Mouse (Mus musculus) ES-CJ7 (cell line): ENCODE results near the gene Fbxo42.
A peak's percentile ranks its signal among the peaks of the same experiment; 100 is the strongest.

Source experiments
- DNase-seq: peaks from one replicate; pipeline ENCODE4 v3.0.0; 2011; ENCODE audit warnings: low read depth, low spot score

The Fbxo42 gene

GRCm38 (mm10) chr4:141167156-141167555 is 19.4 kb downstream of the Fbxo42 start:
- DNase-seq, result peak; percentile 73

GRCm38 (mm10) chr4:141172121-141172520 is 24.4 kb downstream of the Fbxo42 start:
- DNase-seq, result no peak

DNA sequence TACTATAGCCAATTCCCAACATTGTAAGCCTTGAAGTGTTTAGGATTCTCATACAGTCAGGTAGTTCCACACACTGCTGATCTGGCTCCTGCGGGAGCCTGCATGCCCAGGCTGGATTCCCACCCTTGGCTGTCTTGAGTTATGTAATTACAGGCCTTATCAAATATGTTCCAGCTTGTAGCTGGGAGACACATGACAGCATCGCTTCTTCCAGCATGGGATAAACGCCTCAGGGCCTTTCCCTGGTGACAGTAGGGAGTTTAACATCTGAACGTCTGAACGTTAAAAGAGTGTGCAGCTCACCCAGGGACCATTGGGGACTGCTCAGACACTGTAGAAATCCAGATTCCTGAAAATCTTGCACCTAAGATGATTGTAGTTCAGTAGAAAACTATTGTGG is 28.1 kb downstream of the Fbxo42 start:
- DNase-seq, result no peak

GRCm38 (mm10) chr4:141176328-141176838 is 28.7 kb downstream of the Fbxo42 start:
- no peak for DNase-seq

DNA sequence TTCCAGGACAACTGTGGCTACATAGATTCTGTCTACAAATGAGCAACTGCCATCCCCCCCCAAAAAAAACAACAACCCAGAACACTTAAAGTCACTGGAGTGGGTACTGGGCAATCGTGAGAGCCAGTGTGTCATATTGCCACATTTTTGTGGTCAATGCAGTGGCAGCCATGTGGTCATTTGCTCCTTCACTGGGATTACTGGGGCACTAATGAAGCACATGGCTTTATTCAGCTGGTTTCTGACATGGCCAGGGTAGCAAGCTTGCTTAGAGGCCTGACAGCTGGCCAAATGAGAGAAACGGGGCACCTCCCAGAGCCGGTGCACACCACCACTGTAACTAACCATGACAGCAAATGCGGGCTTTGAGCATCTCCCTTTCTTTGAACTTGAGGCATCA is 30.8 kb downstream of the Fbxo42 start:
- no peak for DNase-seq

DNA sequence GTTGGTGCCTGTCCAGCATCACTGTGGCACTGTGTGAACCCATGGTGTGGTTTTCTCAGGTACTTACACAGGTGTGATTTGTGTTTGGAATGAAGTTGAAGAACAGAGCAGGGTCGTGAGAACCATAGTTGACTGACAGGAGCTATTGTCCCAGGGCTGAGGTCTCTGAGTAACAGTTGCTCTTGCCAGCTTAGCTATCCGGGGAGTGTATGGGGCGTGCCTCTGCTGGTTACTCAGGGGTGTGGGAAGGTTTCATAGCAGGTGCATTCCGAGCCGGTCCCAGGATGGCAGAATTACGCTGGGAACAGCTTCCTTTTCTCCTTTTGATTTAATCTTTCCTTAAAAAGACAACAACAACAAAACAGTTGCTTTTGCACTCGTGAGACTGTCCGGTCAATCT is 33.1 kb downstream of the Fbxo42 start:
- no peak for DNase-seq

DNA sequence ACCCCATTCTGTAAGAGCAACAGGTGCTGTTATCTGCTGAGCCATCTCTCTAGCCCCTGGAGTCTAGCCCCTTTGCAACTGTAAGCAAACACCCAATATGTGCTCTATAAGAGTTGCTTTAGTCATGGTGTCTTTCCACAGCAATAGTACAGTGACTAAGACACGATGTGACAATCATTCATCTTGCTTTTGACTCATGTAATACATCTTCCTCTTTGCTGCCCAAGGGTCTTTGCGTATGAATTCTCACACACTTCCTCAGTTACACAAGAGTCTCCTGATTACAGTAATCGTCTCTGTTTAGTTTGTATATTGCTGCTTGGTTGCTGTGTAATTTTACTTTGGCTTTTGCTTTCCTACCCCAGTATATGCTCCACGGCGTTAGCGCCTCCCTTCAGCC is 34.3 kb downstream of the Fbxo42 start:
- DNase-seq, result no peak

DNA sequence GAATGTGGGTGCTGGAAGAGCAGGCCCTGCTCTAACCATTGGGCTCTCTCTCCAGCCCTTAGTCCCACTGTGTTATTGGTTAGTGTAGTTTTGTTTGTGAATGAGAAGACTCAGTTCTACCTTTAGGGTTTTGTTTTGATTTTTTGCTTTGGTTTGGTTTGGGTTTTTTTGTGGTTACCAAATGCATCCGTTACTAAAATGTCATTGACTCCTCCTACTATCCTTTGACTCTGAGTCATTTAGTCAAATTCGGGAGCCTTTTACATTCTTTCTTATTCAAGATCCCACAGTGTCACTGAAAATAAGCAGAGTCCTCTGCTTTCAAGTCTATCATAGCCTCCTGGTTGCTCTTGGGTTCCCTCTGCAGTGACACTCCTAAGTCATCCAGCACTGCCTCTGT is 36.2 kb downstream of the Fbxo42 start:
- DNase-seq, result no peak

DNA sequence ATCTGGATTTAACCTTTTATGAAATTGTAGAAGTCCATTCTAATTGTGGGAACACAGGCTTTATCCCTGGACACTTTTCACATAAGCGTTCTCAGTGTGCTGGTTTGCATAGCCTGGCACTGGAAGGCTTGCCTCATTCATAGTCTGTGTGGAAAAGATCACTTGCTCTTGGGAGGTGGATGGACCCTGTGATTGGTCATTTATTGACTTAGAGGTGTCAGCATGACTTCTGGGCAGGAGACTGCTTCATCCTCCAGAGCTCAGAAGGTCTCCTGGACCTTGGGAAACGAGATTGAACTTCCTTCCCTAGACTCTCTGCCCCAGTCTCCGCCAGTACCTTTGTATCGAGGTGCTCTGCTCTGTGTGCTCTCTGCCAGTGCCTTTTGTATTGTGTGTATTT is 36.7 kb downstream of the Fbxo42 start:
- no peak for DNase-seq

DNA sequence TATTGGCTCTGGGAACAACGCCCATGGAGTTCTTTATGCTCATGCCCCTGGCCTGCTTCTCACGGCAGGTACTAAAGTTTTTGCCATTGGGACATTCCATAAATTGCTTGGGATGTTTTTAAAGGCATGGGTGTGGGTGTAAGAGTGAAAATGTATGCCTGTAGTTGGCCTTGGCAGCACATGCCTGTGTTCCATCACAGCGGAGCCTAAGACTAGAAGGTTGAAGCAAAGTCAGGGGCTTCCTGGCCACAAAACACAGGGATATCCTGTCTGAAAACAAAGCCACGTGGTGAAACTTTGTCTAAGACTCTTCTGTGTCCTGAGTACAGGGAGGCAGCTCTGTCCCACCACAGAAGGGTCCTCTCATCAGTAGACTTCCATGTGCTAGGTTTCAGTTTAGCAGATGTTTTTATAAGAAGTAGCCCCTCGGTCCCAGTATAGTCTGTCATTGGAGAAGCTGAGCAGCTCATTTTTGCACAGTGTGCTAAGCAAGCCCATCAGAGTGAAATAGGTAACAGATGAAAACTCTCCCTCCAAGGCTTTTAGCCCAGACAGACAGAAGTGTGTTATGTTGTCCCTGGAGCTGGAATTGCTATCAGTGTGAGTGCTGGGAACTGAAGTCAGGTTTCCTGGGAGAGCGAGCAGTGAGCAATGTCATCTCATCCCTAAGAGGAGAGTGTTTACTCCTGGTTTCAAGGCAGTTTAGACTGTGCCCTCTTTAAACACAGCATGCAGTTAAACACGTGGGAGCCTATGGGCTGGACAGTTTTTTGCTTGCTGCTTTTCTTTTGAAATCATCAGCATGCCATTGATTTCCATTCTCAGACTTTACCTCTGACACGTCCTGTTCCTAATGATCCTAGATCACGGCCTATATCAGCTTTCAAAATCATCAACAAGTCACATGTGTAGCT is 39.5 kb downstream of the Fbxo42 start:
- no peak for DNase-seq

- no peak for DNase-seq
Observed at GRCm38 (mm10) chr4:141191294-141191693, 43.6 kb downstream of the Fbxo42 start.

DNA sequence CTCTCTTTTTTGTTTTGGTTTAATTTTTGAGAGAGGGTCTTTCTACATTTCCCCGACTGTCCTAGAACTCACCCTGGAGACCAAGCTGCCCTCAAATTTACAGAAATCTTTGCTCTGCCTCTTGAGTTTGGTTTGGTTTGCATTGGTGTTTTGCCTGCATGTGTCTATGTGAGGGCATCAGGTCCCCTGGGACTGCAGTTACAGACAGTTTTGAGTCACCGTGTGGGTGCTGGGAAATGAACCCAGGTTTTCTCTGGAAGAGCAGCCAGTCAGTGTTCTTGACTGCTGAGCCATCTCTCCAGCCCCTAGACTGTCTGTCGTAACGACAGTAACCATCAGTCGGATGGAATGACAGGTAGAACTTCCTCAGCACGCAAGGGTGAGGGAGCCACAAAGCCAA is 46.8 kb downstream of the Fbxo42 start:
- no peak for DNase-seq

- peak; percentile 38 for DNase-seq
Observed at GRCm38 (mm10) chr4:141196981-141197685, 49.4 kb downstream of the Fbxo42 start.

DNA sequence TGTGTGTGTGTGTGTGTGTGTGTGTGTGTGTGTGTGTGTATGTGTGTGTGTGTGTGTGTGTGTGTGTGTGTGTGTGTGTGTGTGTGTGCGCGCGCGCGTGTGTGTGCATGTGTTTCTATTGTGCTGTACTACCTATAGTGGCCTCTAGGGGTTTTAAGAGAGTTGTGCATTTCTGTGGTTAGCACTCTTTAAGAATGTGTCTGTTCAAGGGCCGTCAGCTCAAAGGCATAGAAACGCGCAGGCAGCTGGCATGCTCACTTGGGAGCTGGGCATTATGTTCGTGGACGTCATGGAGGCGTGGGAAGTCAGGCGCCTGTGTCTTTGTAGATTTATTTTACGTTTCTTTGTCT is 49.9 kb downstream of the Fbxo42 start:
- peak; percentile 65 for DNase-seq

DNA sequence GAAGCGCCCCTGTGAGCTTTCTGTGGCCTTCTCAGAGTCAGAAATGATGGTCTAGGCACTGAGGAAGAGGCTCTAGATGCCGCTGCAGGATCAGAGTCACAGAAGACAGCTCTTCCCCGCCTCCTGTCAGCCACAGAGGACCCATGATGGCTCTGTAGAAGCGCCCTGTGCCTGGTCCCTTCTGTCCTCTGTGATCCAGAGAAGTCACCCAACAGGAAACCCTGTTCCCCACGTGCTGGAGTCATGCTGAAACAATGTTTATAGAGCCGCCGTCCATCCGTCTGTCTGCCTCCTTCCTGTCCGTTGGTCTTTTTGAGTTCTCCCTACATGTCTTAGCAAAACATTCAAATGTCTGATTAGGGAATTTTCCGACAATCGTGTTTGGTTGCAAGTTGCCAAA is 53.2 kb downstream of the Fbxo42 start:
- DNase-seq, result no peak

- DNase-seq, result no peak
Observed at GRCm38 (mm10) chr4:141202192-141202591, 54.5 kb downstream of the Fbxo42 start.

DNA sequence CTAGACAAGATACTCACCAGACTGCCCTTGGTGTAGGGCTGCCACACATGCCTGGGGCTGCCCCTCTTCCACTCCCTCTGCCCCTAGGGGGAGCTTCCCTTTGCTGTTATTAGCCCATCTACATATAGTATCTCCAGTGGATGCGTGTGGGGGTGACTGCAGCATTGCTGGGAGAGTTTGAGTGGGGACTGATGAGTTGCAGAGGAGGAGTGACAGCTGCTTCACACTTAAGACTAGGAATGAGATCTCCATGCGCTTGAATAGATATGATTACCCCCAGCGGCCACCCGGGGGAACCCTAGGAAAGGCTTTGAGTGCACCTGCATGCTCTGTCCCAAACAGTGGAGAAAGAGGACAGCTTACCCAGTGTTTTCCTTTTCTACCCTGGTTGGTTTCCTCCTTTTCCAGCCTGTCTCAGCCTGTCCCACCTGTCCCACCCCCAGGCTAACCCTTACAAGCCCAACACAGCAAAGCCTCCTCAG is 56.9 kb downstream of the Fbxo42 start:
- peak; percentile 67 for DNase-seq

DNA sequence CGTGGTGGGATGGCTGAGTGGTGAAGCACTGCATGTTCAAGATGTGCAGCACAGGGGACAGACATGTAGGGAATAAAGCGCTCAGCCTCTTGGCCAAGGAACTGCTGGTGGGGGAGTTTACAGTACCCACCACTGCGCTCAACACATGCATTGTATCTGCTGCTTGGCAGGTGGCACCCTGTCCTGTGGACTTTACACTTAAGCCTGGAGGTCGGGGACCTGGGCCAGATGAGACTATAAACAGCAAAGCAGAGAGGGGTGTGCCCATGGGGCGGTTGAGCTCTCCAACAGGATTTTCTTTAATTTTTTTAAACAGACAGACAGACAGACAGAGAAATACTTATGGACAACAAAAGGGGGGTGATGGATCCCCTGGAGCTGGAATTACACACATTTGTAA is 59.4 kb downstream of the Fbxo42 start:
- no peak for DNase-seq

- no peak for DNase-seq
Observed at GRCm38 (mm10) chr4:141210524-141211219, 63.0 kb downstream of the Fbxo42 start.

GRCm38 (mm10) chr4:141211646-141212045 is 63.9 kb downstream of the Fbxo42 start:
- no peak for DNase-seq

GRCm38 (mm10) chr4:141212892-141213291 is 65.2 kb downstream of the Fbxo42 start:
- no peak for DNase-seq

DNA sequence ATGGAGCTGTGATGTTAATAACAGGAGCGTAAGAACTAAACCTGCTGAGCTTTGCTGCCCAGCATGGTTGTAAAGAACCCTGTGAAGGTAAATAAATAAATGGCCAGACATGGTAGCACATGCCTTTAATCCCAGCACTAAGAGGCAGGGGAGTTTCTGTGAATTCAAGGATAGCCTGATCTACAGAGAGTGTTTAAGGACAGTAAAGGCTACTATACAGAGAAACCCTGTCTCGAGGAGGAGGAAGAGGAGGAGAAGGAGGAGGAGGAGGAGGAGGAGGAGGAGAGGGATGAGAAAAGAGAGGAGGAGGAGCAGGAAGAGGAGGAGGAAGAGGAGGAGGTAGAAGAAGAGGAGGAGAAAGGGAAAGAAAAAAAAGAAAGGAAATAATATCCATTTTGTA is 65.6 kb downstream of the Fbxo42 start:
- DNase-seq, result no peak
